Mouse (Mus musculus): ENCODE data around the gene Clcn6.

The Clcn6 gene

GRCm38 (mm10) chr4:147985205-147986132, 53.2 kb downstream of the Clcn6 start, which contains the start of gene Nppb:
Gene Nppb (plus strand): TSS chr4:147985788.
- DNase-seq = no peak

- DNase-seq = no peak
Measured at GRCm38 (mm10) chr4:147979441-147979860, 59.2 kb downstream of the Clcn6 start.

- no peak for DNase-seq
Measured at GRCm38 (mm10) chr4:147978391-147978790, 60.2 kb downstream of the Clcn6 start.

GRCm38 (mm10) chr4:147977726-147978125, 60.9 kb downstream of the Clcn6 start:
- DNase-seq = no peak

- DNase-seq = no peak
Measured at GRCm38 (mm10) chr4:147976237-147976636, 62.4 kb downstream of the Clcn6 start.

- DNase-seq = no peak
Measured at GRCm38 (mm10) chr4:147969337-147969736, 69.3 kb downstream of the Clcn6 start.

- DNase-seq = no peak
Measured at GRCm38 (mm10) chr4:147968816-147969215, 69.8 kb downstream of the Clcn6 start.

GRCm38 (mm10) chr4:147965712-147966111, 72.9 kb downstream of the Clcn6 start:
- no peak for DNase-seq

GRCm38 (mm10) chr4:147963623-147964022, 75.0 kb downstream of the Clcn6 start:
- DNase-seq = no peak

GRCm38 (mm10) chr4:147962781-147963180, 75.8 kb downstream of the Clcn6 start:
- no peak for DNase-seq

GRCm38 (mm10) chr4:147959881-147960831, 78.5 kb downstream of the Clcn6 start:
- peak; percentile 78 for DNase-seq

GRCm38 (mm10) chr4:147957141-147957540, 81.5 kb downstream of the Clcn6 start:
- no peak for DNase-seq
